Mouse (Mus musculus) myocyte (in vitro differentiated cells): ENCODE results near the gene Mien1.

Source experiments
- CEBPB ChIP-seq: IDR thresholded peaks from 2 replicates; pipeline ENCODE4 v1.6.1; 2011; ENCODE audit warnings: mild to moderate bottlenecking, moderate library complexity; ENCODE audit not compliant: poor library complexity, insufficient read depth, severe bottlenecking
- MAX ChIP-seq: IDR thresholded peaks from one replicate; pipeline ENCODE4 v1.6.1; 2011; ENCODE audit warnings: low read depth, mild to moderate bottlenecking, control low read depth
- MYOD1 ChIP-seq, 3 experiments: IDR thresholded peaks; one replicate each; pipeline ENCODE4 v1.6.1; 2011; ENCODE audit warnings: control low read depth in 2 of 3, low read depth in 2 of 3, mild to moderate bottlenecking in 2 of 3, moderate library complexity in 1 of 3; ENCODE audit not compliant: insufficient read length in 2 of 3, control insufficient read depth in 1 of 3
- MYOG ChIP-seq, 3 experiments: IDR thresholded peaks; one replicate each; pipeline ENCODE4 v1.6.1; 2011; ENCODE audit warnings: control low read depth in 2 of 3, low read depth in 2 of 3, mild to moderate bottlenecking in 2 of 3; ENCODE audit not compliant: insufficient read length in 2 of 3, control insufficient read depth in 1 of 3, insufficient read depth in 1 of 3
- POLR2A ChIP-seq: IDR thresholded peaks from one replicate; pipeline ENCODE4 v1.6.1; 2011; ENCODE audit warnings: low read depth, mild to moderate bottlenecking, control low read depth, moderate library complexity; ENCODE audit not compliant: insufficient read length
- REST ChIP-seq: IDR thresholded peaks from one replicate; pipeline ENCODE4 v1.6.1; 2011; ENCODE audit warnings: mild to moderate bottlenecking, control low read depth, moderate library complexity; ENCODE audit not compliant: insufficient read depth, insufficient read length
- USF1 ChIP-seq: IDR thresholded peaks from one replicate; pipeline ENCODE4 v1.6.1; 2011; ENCODE audit warnings: low read depth, mild to moderate bottlenecking, control low read depth, moderate library complexity

DNA sequence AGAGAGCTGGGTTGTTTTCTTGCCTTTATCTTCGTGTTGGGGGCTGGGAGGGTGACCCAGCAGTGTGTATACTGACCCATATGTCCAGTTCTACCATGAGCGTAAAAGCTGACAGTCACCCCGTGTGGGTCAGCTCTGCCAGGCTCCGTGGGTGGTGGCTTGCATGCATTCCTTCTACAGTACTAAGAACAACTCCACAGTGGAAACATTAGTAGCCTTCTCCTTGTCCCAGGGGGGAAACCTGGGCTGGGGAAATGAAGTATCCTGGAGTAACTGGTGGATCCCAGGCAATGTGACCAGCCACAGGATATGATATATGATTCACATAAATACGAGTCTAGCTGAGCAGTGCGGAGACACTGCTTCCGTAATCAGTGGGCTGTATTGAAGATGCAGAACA is 25.1 kb downstream of the Mien1 start:
- TF ChIP-seq REST, result no peak
- no peak for TF ChIP-seq POLR2A
- TF ChIP-seq MYOG (IDR thresholded peaks at IDR 0.05; ENCODE audit: control insufficient read depth in 1 of 3, insufficient read depth in 1 of 3, insufficient read length in 2 of 3, low read depth in 2 of 3), result no peak
- TF ChIP-seq MAX, result no peak
- no peak for TF ChIP-seq CEBPB
- TF ChIP-seq MYOD1 (IDR thresholded peaks at IDR 0.05; ENCODE audit: control insufficient read depth in 1 of 3, insufficient read length in 2 of 3, low read depth in 2 of 3), result no peak
- no peak for TF ChIP-seq USF1
